Mouse (Mus musculus) ovary, postnatal 10 days (tissue): ENCODE data around the gene Olfr635.
"Not testable (repeated sequence)": the region's sequence is repeated elsewhere in the genome, so short reads cannot be mapped to it uniquely, and the experiment has no call there.

Experiments
- DNase-seq: peaks from one replicate; pipeline ENCODE4 v3.0.0; 2022; ENCODE audit warnings: low spot score

The Olfr635 gene

DNA sequence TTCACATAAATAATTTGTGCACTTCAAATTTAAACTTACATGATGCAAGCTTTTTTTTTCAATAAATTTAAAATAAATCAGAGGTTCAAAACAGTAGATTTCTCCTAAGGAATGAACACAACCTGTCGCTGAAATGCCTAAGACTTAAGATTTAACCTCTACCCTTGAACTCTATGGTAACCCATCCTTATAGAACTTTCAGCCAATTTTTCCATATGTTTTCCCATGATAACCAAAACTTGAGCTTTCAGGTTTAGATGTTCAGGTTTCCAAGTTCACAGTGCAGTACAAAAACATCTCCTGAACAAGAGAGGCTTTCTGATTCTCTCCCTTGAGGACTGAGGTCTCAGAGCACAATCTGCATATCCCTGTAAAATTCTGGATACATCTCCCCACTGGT, at the start of gene Olfr635:
Olfr635 (plus strand) TSS at position 301 of the 400 bp plus-strand sequence.
- no peak for DNase-seq

GRCm38 (mm10) chr7:103928525-103928924, 42.4 kb upstream of the Olfr635 start, which contains the start of gene Olfr631:
Olfr631 (plus strand) TSS chr7:103928825.
- no peak for DNase-seq

- no peak for DNase-seq
Measured at GRCm38 (mm10) chr7:103934264-103934663, 36.7 kb upstream of the Olfr635 start, which contains the start of gene Olfr632. Olfr632 (plus strand) TSS chr7:103934347.

GRCm38 (mm10) chr7:103942730-103943129, 28.2 kb upstream of the Olfr635 start:
- no peak for DNase-seq

GRCm38 (mm10) chr7:103944137-103944536, 26.8 kb upstream of the Olfr635 start, which contains the start of gene Olfr633:
Olfr633 (plus strand) TSS chr7:103944437.
- DNase-seq = no peak

- not testable (repeated sequence) for DNase-seq
Measured at GRCm38 (mm10) chr7:103966873-103967272, 4.1 kb upstream of the Olfr635 start.

DNA sequence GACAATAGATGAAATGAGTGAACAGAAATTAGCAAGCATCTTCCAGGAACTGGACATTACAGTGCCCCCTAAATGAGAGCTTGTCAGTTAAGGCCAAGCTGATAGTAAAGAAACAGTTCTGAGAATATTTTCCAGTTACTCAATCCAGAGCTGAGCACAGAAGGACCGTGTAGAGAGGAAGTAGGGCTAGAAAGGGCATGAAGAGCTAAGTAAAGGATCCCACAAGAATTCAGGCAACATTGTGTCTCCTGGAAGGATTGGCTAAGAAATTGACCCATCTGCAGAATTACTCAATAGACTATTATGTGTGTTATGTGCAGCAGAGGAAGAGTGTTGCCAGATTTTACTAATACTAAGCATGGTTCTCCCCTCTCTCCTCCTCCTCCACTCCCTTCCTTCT, 830 bp downstream of the Olfr635 start:
- no peak for DNase-seq

DNA sequence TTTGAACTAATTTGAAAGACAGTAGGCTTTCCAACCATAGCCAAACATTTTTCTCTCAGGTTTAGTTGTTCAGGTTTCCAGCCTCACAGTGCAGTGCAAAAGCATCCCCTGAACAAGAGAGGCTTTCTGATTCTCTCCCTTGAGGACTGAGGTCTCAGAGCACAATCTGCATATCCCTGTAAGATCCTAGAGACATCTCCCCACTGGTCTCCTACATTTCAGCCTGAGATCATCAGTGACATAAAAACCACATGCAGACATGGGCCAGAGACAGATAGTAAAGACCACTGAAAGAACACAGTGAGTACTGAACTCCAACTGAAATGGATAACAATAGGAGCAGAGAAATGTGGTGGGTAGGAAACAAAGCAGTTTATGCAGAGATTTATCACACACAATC, 27.5 kb downstream of the Olfr635 start, which contains the start of gene Olfr638:
Olfr638 (plus strand) TSS at position 301 of the 400 bp plus-strand sequence.
- DNase-seq = no peak

- DNase-seq = no peak
Measured at GRCm38 (mm10) chr7:103999124-103999523, 28.2 kb downstream of the Olfr635 start.

GRCm38 (mm10) chr7:104017203-104017602, 46.3 kb downstream of the Olfr635 start, which contains the start of gene Olfr639:
Olfr639 (minus strand) TSS chr7:104017303.
- no peak for DNase-seq

- no peak for DNase-seq
Measured at GRCm38 (mm10) chr7:104018953-104019352, 48.0 kb downstream of the Olfr635 start.

DNA sequence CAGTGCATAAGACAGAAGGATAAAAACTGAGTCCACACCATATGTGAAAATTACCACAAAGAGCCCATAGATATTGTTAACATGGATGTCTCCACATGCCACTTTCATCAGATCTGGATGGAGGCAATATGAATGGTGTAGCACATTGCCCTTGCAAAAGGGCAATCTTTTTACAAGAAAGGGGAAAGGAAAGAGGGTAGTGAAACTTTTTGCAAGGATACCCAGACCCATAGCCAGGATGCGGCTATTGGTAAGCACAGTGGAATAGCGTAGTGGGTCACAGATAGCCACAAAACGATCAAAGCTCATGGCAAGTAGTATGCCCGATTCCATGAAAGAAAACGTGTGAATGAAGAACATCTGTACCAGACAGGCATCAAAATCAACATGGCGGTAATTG, 50.7 kb downstream of the Olfr635 start:
- no peak for DNase-seq

DNA sequence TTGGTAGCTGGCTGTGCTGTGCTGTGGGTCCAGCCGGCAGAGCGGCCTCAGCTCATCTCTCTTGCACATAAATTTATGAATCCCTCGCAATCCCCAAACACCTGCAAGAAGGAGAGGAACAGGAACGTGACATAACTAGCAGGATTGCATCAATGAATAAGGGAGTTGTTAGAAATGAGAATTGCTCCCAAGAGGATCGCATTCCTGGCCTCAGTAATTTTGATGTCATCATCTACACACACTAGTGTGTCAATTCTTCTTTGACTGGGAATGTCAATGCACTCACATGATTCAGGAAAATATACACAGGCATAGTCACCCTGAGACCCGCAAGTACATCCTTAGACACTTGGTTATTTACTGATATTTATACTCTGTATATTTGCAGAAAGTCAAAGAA, 54.5 kb downstream of the Olfr635 start, which contains the start of gene Olfr640:
Olfr640 (minus strand) TSS at position 101 of the 400 bp plus-strand sequence.
- no peak for DNase-seq

- no peak for DNase-seq
Measured at GRCm38 (mm10) chr7:104026978-104027377, 56.0 kb downstream of the Olfr635 start.

DNA sequence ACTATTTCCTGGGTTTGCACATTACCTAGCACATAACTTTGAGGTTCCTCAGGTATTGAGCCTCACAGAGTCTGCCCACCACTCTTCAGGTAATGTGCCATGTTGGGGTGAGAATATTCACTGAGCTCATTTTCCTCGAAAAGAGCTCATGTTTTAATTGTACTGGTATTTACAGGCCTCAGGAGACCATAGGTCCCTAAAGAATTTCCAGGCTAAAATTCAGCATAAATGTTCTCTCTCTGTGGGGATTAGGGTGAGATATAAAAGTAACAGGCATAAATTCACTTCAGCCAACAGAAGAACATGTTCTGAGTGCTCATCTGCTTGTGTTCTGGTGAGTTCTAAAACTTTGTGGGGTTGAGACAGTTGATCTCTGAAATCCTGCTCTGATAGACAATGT, 64.2 kb downstream of the Olfr635 start, which contains the start of gene Olfr641:
Olfr641 (plus strand) TSS at position 301 of the 400 bp plus-strand sequence.
- no peak for DNase-seq
